8 mouse cellular contexts compared by ENCODE assay signal in genomic region chr1:37866286-37866685, GRCm38 (mm10). TPM values are rescaled to one million over a fixed set of nuclear protein-coding genes. Genes with fewer than 3 reads are reported as not detected.
DNase-seq lines count a peak whose midpoint lies in the region; TF ChIP-seq lines count a peak whose summit lies in the region.

Gene Tsga10, minus strand, starts transcription at chr1:37866429.

- 85% methylated on average over 6 of the region's 6 CpGs for WGBS in cerebellum, adult 2 months
- WGBS in spleen, adult 2 months = 88% methylated on average over 6 of the region's 6 CpGs
- WGBS in limb, embryonic 10.5 days = 83% methylated on average over 6 of the region's 6 CpGs
- WGBS in olfactory bulb, adult 2 months = 76% methylated on average over 6 of the region's 6 CpGs

- no peak for TF ChIP-seq CTCF in cerebellum, adult 2 months (IDR thresholded peaks at IDR 0.05; ENCODE audit: borderline replicate concordance, insufficient read depth, low read depth, low read length)
- TF ChIP-seq CTCF in spleen, adult 2 months (IDR thresholded peaks at IDR 0.05; ENCODE audit: extremely low read depth, insufficient read depth, insufficient read length, insufficient replicate concordance) = no peak
- TF ChIP-seq CTCF in olfactory bulb, adult 2 months (IDR thresholded peaks at IDR 0.05; ENCODE audit: insufficient read depth, low read depth, low read length) = no peak

- peak within 1 kb of the TSS; percentile 87 for H3K27ac ChIP-seq in cerebellum, adult 2 months (ENCODE audit: insufficient read depth, low read length)
- H3K27ac ChIP-seq in spleen, adult 2 months (ENCODE audit: insufficient read depth, low read length) = peak within 1 kb of the TSS; percentile 21; the same call in 1 of the 2 replicates
- peak within 1 kb of the TSS; percentile 85 for H3K27ac ChIP-seq in limb, embryonic 10.5 days
- peak within 1 kb of the TSS; percentile 89 for H3K27ac ChIP-seq in olfactory bulb, adult 2 months (ENCODE audit: insufficient read depth, low read depth, low read length)

- H3K27me3 ChIP-seq in cerebellum, adult 2 months (ENCODE audit: control insufficient read depth, insufficient read depth, low read length) = no peaks in the 10 kb centered on the region
- no peaks in the 10 kb centered on the region for H3K27me3 ChIP-seq in spleen, adult 2 months (ENCODE audit: control insufficient read depth, insufficient read depth, low read length)
- H3K27me3 ChIP-seq in limb, embryonic 10.5 days (ENCODE audit: low read depth, poor library complexity, severe bottlenecking) = no peaks in the 10 kb centered on the region

- peak within 1 kb of the TSS; percentile 89 for H3K4me3 ChIP-seq in cerebellum, adult 2 months (replicated peaks; ENCODE audit: insufficient read depth, low read depth, low read length)
- peak within 1 kb of the TSS; percentile 62 for H3K4me3 ChIP-seq in spleen, adult 2 months (ENCODE audit: extremely low read depth, insufficient read depth, insufficient read length)
- peak within 1 kb of the TSS; percentile 74 for H3K4me3 ChIP-seq in limb, embryonic 10.5 days
- H3K4me3 ChIP-seq in olfactory bulb, adult 2 months (ENCODE audit: insufficient read depth, low read depth, low read length) = peak within 1 kb of the TSS; percentile 66

- no peak for DNase-seq in cerebellum, adult 2 months
- DNase-seq in cerebellum, adult 11-12 months = no peak
- DNase-seq in spleen, adult 2 months (ENCODE audit: low read depth in 1 of 2, low spot score in 2 of 2) = no peak
- DNase-seq in spleen, postnatal 14 days (ENCODE audit: low spot score in 2 of 2) = no peak
- DNase-seq in limb, embryonic 10.5 days (ENCODE audit: low spot score) = no peak
- no peak for DNase-seq in adrenal gland, postnatal 14 days
- DNase-seq in retina, embryonic 14.5 days (ENCODE audit: low spot score) = no peak

- no peaks in the 10 kb centered on the region; the same call in 1 of the 2 replicates for H3K4me1 ChIP-seq in cerebellum, adult 2 months (ENCODE audit: control insufficient read depth, insufficient read depth, low read length)
- no peaks in the 10 kb centered on the region; the same call in 1 of the 2 replicates for H3K4me1 ChIP-seq in spleen, adult 2 months (ENCODE audit: control insufficient read depth, insufficient read depth, insufficient read length)
- H3K4me1 ChIP-seq in limb, embryonic 10.5 days = 0 out of 2 replicates have a peak, but pooled peaks cover 4% of the 10 kb centered on the region
- no peaks in the 10 kb centered on the region for H3K4me1 ChIP-seq in olfactory bulb, adult 2 months (ENCODE audit: control insufficient read depth, insufficient read depth, low read length)

- H3K36me3 ChIP-seq in spleen, adult 2 months (ENCODE audit: control insufficient read depth, insufficient read depth, low read length) = no peaks in the 10 kb centered on the region
- H3K36me3 ChIP-seq in limb, embryonic 10.5 days = no peaks in the 10 kb centered on the region

- H3K9me3 ChIP-seq in limb, embryonic 10.5 days (replicated peaks) = no peaks in the 10 kb centered on the region

- no peak for TF ChIP-seq POLR2A in cerebellum, adult 2 months (IDR thresholded peaks at IDR 0.05; ENCODE audit: borderline replicate concordance, insufficient read depth, low read length)
- TF ChIP-seq POLR2A in spleen, adult 2 months (IDR thresholded peaks at IDR 0.05; ENCODE audit: low read depth, low read length) = no peak
- TF ChIP-seq POLR2A in olfactory bulb, adult 2 months (IDR thresholded peaks at IDR 0.05; ENCODE audit: insufficient read depth, low read depth, low read length) = no peak

RNA-seq across cellular contexts. Expression of gene Tsga10, which starts in this region (rescaled TPM):
- 7.3 and 7.5 TPM in 2 replicates for polyA plus RNA-seq in cerebellum, adult 2 months (2012; rRNA removed)
- 0.35 and 0.38 TPM in 2 replicates for polyA plus RNA-seq in spleen, adult 2 months (2012; rRNA removed)
- polyA plus RNA-seq in limb, embryonic 10.5 days (2016; fragmentation: Nextera tagmentation; extraction: Ambion mirVana) = 6.9 and 7.1 TPM in 2 replicates
- not detected in 2 replicates for polyA plus RNA-seq in olfactory bulb, adult 2 months (2012; ENCODE audit: insufficient read depth, insufficient read length, low replicate concordance, missing spikeins)
- 4.6 and 5.2 TPM in 2 replicates for total RNA-seq in adrenal gland, postnatal 14 days (2021)

Comparison
In these comparisons a context has a peak if more than half of its experiments do, and no peak if none do; other contexts are left out.
1. H3K27ac ChIP-seq: peak in every context shown above with its lines; median percentile 89 in olfactory bulb, adult 2 months; 87 in cerebellum, adult 2 months; 85 in limb, embryonic 10.5 days; 21 in spleen, adult 2 months.